Mouse (Mus musculus) cerebellum, postnatal 36 days (tissue): ENCODE data around the gene 9330182O14Rik.

Experiments
- DNase-seq, 2 experiments: peaks; one replicate each; pipeline ENCODE4 v3.0.0; 2021 to 2022; ENCODE audit warnings: mixed read lengths in 2 of 2

Gene 9330182O14Rik

GRCm38 (mm10) chr15:40134152-40134792, at the start of gene 9330182O14Rik:
Gene 9330182O14Rik (plus strand): TSS chr15:40134365.
- no peak for DNase-seq

GRCm38 (mm10) chr15:40103304-40103703, 30.9 kb upstream of the 9330182O14Rik start:
- no peak for DNase-seq

- no peak for DNase-seq
Measured at GRCm38 (mm10) chr15:40105712-40106111, 28.5 kb upstream of the 9330182O14Rik start.

- no peak for DNase-seq
Measured at GRCm38 (mm10) chr15:40113888-40114576, 20.1 kb upstream of the 9330182O14Rik start.

GRCm38 (mm10) chr15:40114600-40115271, 19.4 kb upstream of the 9330182O14Rik start:
- DNase-seq = no peak

- DNase-seq = no peak
Measured at GRCm38 (mm10) chr15:40116396-40116795, 17.8 kb upstream of the 9330182O14Rik start.

GRCm38 (mm10) chr15:40124211-40124953, 9.8 kb upstream of the 9330182O14Rik start:
- DNase-seq = no peak

GRCm38 (mm10) chr15:40129496-40129895, 4.7 kb upstream of the 9330182O14Rik start:
- DNase-seq = no peak

GRCm38 (mm10) chr15:40130880-40131478, 3.2 kb upstream of the 9330182O14Rik start:
- peak; percentile 80 to 85 for DNase-seq

GRCm38 (mm10) chr15:40132408-40132807, 1.8 kb upstream of the 9330182O14Rik start:
- DNase-seq = no peak

GRCm38 (mm10) chr15:40144221-40144620, 10.1 kb downstream of the 9330182O14Rik start:
- DNase-seq = peak; percentile 13 to 39

- no peak for DNase-seq
Measured at GRCm38 (mm10) chr15:40157683-40158082, 23.5 kb downstream of the 9330182O14Rik start.

GRCm38 (mm10) chr15:40166560-40167275, 32.6 kb downstream of the 9330182O14Rik start:
- DNase-seq = peak in 1 of 2 experiments; percentile 72

- peak; percentile 24 to 48 for DNase-seq
Measured at GRCm38 (mm10) chr15:40167276-40168139, 33.3 kb downstream of the 9330182O14Rik start.

GRCm38 (mm10) chr15:40168140-40168688, 34.0 kb downstream of the 9330182O14Rik start:
- DNase-seq = no peak

GRCm38 (mm10) chr15:40169061-40169460, 34.9 kb downstream of the 9330182O14Rik start:
- DNase-seq = no peak

GRCm38 (mm10) chr15:40169705-40170104, 35.5 kb downstream of the 9330182O14Rik start:
- peak in 1 of 2 experiments; percentile 29 for DNase-seq

- no peak for DNase-seq
Measured at GRCm38 (mm10) chr15:40179423-40179822, 45.3 kb downstream of the 9330182O14Rik start.

- DNase-seq = no peak
Measured at GRCm38 (mm10) chr15:40187017-40187416, 52.9 kb downstream of the 9330182O14Rik start.
